Mouse (Mus musculus) gastrocnemius, postnatal 14 days (tissue): Measurements from ENCODE around the gene Lyg2. TPM values are rescaled to one million over a fixed set of nuclear protein-coding genes. Genes with fewer than 3 reads are reported as not detected.

Experiments used
- DNase-seq: peaks from one replicate; pipeline ENCODE4 v3.0.0; 2021; ENCODE audit warnings: mixed read lengths
- intact Hi-C: fragments of 180-260 bp; cut with DNase I; formaldehyde crosslinking; loops from one replicate; pipeline ENCODE4 v1.15.1; 2025; ENCODE audit warnings: low total_unique reads
- long read RNA-seq, 2 experiments: library from polyadenylated mRNA; stranded (forward); transcript quantifications; one replicate each; pipeline ENCODE4 v2.0.0; 2021
- total RNA-seq, 2 experiments: library from RNA; stranded (reverse); gene quantifications; 2 replicates each; pipeline ENCODE4 v1.2.3; 2021

The Lyg2 gene
- total RNA-seq, result not detected
- long read RNA-seq, experiment 1, result 0 reads
- long read RNA-seq, experiment 2, result 0 reads

GRCm38 (mm10) chr1:37916393-37916792 lies at the start of gene Lyg2:
TSS of gene Lyg2 (minus strand) at chr1:37916493.
- no peak for DNase-seq
- intact Hi-C loops, result no loop called here

GRCm38 (mm10) chr1:37965571-37965970 lies 49.3 kb upstream of the Lyg2 start:
- intact Hi-C loops, result no loop called here

GRCm38 (mm10) chr1:37959486-37959885 lies 43.2 kb upstream of the Lyg2 start:
- no peak for DNase-seq
- intact Hi-C loops, result no loop called here

More at GRCm38 (mm10) chr1:37965571-37965970, 49.3 kb upstream of the Lyg2 start:
- DNase-seq, result no peak

GRCm38 (mm10) chr1:37958516-37958915 lies 42.2 kb upstream of the Lyg2 start:
- no peak for DNase-seq
- intact Hi-C loops, result no loop called here

- DNase-seq, result no peak
- intact Hi-C loops, result no loop called here
Observed at GRCm38 (mm10) chr1:37957659-37958058, 41.4 kb upstream of the Lyg2 start, which contains the start of gene Lyg1. TSS of gene Lyg1 (minus strand) at chr1:37957759.

GRCm38 (mm10) chr1:37956690-37957431 lies 40.6 kb upstream of the Lyg2 start:
- intact Hi-C loops, result no loop called here

GRCm38 (mm10) chr1:37955251-37955650 lies 39.0 kb upstream of the Lyg2 start:
- DNase-seq, result no peak
- intact Hi-C loops, result no loop called here

More at GRCm38 (mm10) chr1:37956690-37957431, 40.6 kb upstream of the Lyg2 start:
- no peak for DNase-seq

- intact Hi-C loops, result no loop called here
- no peak for DNase-seq
Observed at GRCm38 (mm10) chr1:37954786-37955185, 38.5 kb upstream of the Lyg2 start.

GRCm38 (mm10) chr1:37948906-37949305 lies 32.6 kb upstream of the Lyg2 start:
- no peak for DNase-seq
- intact Hi-C loops, result no loop called here

GRCm38 (mm10) chr1:37931806-37932205 lies 15.5 kb upstream of the Lyg2 start:
- no peak for DNase-seq
- intact Hi-C loops, result no loop called here

GRCm38 (mm10) chr1:37925971-37926370 lies 9.7 kb upstream of the Lyg2 start:
- intact Hi-C loops, result no loop called here
- DNase-seq, result no peak

- intact Hi-C loops, result no loop called here
- no peak for DNase-seq
Observed at GRCm38 (mm10) chr1:37922536-37922935, 6.2 kb upstream of the Lyg2 start.

- intact Hi-C loops, result no loop called here
- DNase-seq, result no peak
Observed at GRCm38 (mm10) chr1:37918096-37918495, 1.8 kb upstream of the Lyg2 start.

GRCm38 (mm10) chr1:37917666-37918065 lies 1.4 kb upstream of the Lyg2 start:
- no peak for DNase-seq
- intact Hi-C loops, result no loop called here

- intact Hi-C loops, result no loop called here
- DNase-seq, result no peak
Observed at GRCm38 (mm10) chr1:37912751-37913150, 3.5 kb downstream of the Lyg2 start.

- DNase-seq, result no peak
- intact Hi-C loops, result loop anchor here (5.0 kb wide), 1 partner anchor 89 kb away; no protein-coding TSS in a partner anchor
Observed at GRCm38 (mm10) chr1:37903178-37903577, 13.1 kb downstream of the Lyg2 start.

- intact Hi-C loops, result loop anchor here (5.0 kb wide), 1 partner anchor 92 kb away; no protein-coding TSS in a partner anchor
- DNase-seq, result no peak
Observed at GRCm38 (mm10) chr1:37900288-37900687, 16.0 kb downstream of the Lyg2 start.

GRCm38 (mm10) chr1:37899816-37900215 lies 16.5 kb downstream of the Lyg2 start:
- DNase-seq, result no peak
- intact Hi-C loops, result loop anchor here (5.0 kb wide), 1 partner anchor 92 kb away; no protein-coding TSS in a partner anchor

- intact Hi-C loops, result no loop called here
Observed at GRCm38 (mm10) chr1:37894606-37895005, 21.7 kb downstream of the Lyg2 start.

GRCm38 (mm10) chr1:37891400-37891799 lies 24.9 kb downstream of the Lyg2 start:
- intact Hi-C loops, result no loop called here
- DNase-seq, result no peak

More at GRCm38 (mm10) chr1:37894606-37895005, 21.7 kb downstream of the Lyg2 start:
- no peak for DNase-seq

- intact Hi-C loops, result no loop called here
- peak; percentile 85 for DNase-seq
Observed at GRCm38 (mm10) chr1:37890025-37890652, 26.2 kb downstream of the Lyg2 start, which contains the start of the genes Mitd1 and Mrpl30. TSS of gene Mitd1 (minus strand) at chr1:37890411. TSS of gene Mrpl30 (plus strand) at chr1:37890477.
